Mouse (Mus musculus) adrenal gland (tissue): ENCODE results near the gene Tmem263.

ENCODE experiments used
- intact Hi-C: fragments of 180-260 bp; cut with DNase I; formaldehyde crosslinking; loops from one replicate; pipeline ENCODE4 v1.15.1; 2025
- long read RNA-seq, 2 experiments: library from polyadenylated mRNA; unstranded; transcript quantifications; one replicate each; pipeline ENCODE4 v2.0.0; 2020; ENCODE audit warnings: borderline replicate concordance in 1 of 2; ENCODE audit not compliant: insufficient replicate concordance in 1 of 2

Tmem263 gene
- long read RNA-seq, experiment 1, transcript Tmem263-201 (3 exons, 3,616 nt) = major isoform, 5 of 44 reads
- long read RNA-seq, experiment 1, partial matches to known transcripts = 0 of 44 reads
- long read RNA-seq, experiment 1, other reads (novel, unspliced or antisense) = 39 of 44 reads
- long read RNA-seq, experiment 2, transcript Tmem263-201 (3 exons, 3,616 nt) = major isoform, 8 of 23 reads
- long read RNA-seq, experiment 2, partial matches to known transcripts = 0 of 23 reads
- long read RNA-seq, experiment 2, other reads (novel, unspliced or antisense) = 15 of 23 reads

DNA sequence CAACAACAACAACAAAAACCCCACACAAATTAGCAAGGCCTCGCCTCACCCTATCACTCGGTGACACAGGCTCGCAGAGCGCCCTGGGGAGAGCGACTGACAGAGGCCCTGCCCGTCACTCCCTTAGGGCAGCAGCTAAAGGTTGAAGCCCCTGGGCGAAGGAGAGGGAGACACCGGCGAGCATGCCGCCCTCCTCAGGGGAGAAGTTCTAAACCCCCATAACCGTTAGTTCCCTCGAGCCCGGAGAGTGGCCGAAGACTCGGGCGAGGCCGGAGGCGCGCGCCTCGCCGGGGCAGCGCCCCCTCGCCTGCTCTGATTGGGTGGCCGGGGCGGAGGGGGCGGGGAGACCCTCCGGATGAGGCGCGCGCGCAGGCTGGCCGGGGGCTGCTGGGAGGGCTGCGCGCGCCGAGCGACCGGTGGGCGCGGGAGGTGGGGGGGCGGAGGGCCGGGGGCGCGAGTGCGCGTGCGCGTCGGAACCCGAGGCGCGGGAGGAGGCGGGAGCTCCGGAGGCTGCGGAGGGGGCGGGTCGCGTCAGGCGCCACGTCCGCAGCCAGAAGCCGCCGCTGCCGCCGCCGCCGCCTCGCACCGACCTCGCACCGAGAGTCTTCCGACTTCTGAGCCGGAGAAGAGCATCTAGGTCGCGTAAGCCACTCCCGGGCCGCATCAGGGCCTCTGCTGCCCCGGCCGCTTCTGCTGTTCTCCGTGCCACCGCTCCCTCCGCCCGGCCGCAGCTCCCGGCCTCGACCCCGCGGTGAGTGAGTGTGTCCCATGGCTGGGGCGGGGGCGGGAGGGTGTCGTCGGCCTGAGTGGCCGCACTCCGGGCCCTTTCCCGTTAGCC lies at the start of gene Tmem263, which contains the start of gene Fhl4:
Gene Tmem263 (plus strand): TSS at position 381 of the 838 bp plus-strand sequence.
Gene Fhl4 (minus strand): TSS at position 249 of the 838 bp plus-strand sequence.
- intact Hi-C loops = no loop called here

DNA sequence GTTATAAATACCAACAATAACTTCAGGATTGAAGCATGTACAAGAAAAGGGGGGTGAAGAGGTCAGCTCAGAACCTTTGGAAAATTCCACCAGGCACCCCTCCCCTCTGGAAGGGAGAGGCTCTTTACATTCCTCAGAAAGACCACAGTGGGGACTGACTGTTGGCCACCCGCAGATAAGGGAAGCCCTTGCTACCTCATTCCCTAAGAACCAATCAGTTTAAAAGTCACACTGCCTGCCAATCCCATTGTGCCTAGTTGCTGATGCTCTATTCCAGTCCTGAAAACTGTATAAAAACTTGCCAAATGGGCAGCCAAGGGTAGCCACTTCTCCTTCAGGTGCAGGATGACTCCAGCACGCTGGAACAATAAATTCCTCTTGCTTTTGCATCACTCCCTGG lies 47.6 kb upstream of the Tmem263 start:
- intact Hi-C loops = no loop called here

- intact Hi-C loops = no loop called here
Measured at GRCm38 (mm10) chr10:85071605-85072152, 30.7 kb upstream of the Tmem263 start.

DNA sequence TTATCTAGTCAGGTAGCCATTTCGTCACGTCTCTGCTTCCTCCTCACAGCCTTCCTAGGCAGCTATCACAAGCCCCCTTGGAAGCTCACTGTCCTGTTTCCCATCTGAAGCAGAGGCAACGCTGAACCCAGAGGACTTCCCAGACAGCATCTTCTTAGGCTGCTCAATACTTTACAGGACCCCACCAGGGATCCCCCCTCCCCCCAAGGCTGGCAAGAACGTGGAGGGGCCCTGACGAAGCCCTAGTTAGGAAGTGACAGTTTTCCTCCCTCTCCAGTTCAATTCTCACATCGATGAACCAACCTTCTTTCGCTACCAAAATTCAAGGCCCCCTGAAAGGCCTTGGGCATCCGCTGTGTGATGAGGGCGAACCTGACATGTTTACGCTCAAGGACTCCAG lies 586 bp upstream of the Tmem263 start:
- intact Hi-C loops = no loop called here

GRCm38 (mm10) chr10:85103085-85103885 lies 858 bp downstream of the Tmem263 start:
- intact Hi-C loops = no loop called here

DNA sequence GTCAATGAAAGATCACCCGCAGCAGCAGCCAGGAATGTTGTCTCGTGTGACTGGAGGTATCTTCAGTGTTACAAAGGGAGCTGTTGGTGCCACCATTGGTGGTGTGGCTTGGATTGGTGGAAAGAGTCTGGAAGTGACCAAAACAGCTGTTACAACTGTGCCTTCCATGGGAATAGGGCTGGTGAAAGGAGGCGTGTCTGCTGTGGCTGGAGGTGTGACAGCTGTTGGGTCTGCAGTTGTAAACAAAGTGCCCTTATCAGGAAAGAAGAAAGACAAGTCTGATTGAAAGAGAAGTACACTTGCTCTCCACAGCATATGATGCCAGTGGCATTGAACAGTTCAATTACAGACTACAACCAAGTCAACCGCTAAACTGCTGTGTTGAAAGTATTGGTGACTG lies 12.0 kb downstream of the Tmem263 start:
- intact Hi-C loops = no loop called here

GRCm38 (mm10) chr10:85125184-85125583 lies 22.8 kb downstream of the Tmem263 start:
- intact Hi-C loops = no loop called here

DNA sequence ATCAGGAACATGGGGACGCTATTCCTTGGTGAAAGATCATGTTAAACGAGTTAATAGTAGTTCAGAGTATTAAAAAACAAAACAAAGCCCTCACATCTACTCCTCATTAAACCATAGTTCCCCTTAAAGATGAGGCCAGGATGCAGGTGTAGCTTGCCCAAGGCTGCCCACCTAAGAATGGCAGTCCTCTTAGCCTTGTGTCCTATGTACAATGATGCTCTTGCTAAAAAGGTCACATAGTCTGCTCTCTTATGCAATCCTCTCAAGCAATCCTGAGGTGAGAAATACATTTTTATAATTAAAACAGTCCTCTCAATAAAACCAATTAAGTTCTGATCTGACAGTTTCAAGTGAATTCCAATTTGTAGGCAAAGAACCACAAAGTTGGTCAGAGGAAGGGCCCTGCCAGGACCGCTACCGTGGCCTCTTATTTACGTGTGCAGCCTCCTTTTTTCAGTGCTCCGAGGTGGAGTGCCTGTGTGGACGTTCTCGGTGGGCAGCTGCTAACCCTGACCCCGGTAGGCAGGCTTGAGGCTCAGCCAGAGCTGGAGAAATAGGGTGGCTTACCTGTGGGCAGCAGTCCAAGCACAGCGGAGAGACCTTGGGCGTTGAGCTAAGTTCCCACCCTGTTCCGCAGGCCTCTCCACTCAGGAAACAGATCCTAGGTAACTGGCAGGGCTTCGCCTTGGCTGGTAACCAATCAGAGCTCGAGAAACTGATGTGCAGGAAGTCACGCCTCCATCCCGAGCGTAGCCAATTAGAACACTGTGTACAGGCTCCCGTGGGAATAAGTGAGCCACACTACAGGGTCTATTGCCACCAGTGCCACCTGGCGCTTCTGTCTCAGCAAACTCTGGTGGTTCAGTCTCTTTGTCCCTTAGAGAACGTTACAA lies 25.2 kb downstream of the Tmem263 start, which contains the start of gene Mterf2:
Gene Mterf2 (minus strand): TSS at position 633 of the 893 bp plus-strand sequence.
- intact Hi-C loops = no loop called here

GRCm38 (mm10) chr10:85128453-85128852 lies 26.0 kb downstream of the Tmem263 start:
- intact Hi-C loops = no loop called here

DNA sequence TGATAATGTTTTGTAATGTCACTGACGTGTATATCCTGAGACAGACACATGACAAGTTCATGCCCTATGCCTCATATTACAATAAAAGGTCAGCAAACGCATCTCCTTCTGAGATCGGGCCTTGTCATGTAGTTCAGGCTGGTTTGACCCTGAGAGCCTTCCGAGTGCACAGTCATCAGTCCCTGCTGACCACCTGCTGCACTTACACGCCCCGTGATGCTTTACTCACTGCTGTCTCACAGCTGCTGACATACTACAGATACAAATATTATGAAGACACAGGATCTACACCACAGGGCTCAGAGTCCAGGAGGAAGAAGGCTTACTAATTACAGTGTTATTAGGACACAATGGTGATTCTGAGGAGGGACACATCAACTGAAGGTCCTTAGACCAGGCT lies 34.1 kb downstream of the Tmem263 start:
- intact Hi-C loops = no loop called here

DNA sequence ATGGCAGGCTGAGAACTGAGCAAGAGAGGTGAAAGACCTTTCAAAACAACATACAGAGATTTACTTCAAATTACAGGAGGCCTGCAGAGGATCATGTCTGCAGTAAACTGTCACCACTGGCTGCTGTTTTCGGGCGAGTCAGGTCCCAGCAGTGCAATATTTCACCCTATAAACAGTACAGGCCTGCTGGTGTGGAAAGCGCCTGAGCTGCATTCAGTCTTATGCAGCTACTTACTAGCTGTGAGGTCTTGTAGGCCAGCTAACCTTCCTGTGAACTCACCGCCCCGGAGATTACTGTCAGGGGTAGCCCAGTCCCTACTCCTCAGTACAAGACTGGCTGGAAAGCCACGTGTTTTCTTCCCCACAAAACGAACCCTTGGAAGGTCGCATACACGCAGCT lies 39.0 kb downstream of the Tmem263 start:
- intact Hi-C loops = no loop called here

DNA sequence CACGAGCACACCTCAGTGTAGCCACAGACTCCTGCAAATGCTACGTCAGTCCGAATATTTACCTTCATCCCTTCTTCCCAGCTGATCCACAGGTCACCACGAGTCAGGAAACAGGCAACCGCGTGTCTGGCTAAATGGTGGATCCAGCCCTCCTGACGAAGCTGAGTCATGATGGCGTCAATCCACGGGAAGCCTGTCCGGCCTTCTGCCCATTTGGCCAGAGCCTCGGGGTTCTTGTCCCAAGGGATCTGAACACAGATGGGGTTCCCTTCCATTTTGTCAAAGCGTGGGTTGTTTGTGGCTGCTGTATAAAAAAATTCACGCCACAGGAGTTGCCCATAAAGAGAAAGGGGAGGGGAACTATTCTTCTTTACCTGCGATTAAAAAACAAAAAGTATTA lies 43.9 kb downstream of the Tmem263 start:
- intact Hi-C loops = no loop called here

GRCm38 (mm10) chr10:85149226-85149625 lies 46.8 kb downstream of the Tmem263 start:
- intact Hi-C loops = no loop called here

DNA sequence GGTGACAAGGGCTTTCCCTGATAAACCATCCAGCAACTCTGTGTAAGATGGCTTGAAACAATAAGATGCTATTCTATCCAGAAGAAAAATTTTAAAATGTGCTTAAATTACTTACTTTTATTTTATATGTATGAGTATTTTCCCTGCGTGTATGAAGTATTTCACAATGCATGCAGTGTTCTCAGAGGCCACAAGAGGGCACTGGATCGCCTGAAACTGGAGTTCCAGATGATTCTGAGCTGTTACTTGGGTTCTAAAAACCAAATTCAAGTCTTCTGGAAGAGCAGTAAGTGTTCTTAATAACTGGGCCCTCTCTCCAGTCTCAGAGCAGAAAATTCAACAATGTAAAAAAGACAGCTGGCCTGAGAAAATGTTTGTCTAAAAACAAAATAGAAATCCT lies 51.8 kb downstream of the Tmem263 start:
- intact Hi-C loops = no loop called here

DNA sequence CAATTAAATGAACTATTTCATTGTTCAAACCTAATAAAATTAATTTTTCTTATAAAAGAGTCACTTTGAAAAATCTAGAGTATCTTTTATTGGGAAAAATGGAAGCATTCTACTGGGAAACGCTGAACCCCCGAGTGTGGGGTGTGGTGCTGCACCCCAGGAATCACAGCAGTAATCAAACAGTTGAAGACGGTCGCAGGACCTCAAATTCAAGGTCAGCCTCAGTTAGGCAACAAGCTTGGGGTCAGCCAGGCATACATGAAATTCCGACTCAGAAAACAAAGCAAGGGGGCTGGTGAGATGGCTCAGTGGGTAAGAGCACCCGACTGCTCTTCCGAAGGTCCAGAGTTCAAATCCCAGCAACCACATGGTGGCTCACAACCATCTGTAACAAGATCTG lies 55.0 kb downstream of the Tmem263 start:
- intact Hi-C loops = no loop called here

GRCm38 (mm10) chr10:85159989-85160619 lies 57.7 kb downstream of the Tmem263 start:
- intact Hi-C loops = no loop called here

DNA sequence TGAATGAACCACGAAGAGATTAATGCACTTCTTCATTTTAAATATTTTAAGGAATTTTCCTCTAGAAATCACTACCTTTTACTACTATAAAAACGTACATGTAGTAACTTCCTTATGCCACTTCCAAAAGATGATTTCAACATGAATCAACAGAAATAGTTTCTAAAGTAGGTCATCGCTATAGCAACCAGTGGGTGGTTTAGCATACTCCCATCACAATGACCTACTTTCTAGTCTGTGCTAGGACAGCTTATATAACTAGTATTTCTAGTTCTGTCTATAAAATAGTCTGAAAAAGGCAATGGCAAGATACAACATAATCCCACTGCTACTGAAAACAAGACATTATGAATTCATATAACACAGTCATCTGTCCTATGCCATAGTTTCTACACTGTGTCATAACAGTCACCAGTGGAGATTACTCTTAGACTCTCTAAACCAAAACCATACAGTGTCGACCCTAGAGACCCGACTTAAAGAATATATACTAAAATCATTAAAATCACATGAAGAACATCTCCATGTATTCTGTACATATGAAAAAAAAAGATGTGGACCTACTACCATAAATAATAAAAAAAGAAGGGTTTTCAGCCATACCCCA lies 59.4 kb downstream of the Tmem263 start:
- intact Hi-C loops = no loop called here

GRCm38 (mm10) chr10:85164791-85165190 lies 62.4 kb downstream of the Tmem263 start:
- intact Hi-C loops = no loop called here

DNA sequence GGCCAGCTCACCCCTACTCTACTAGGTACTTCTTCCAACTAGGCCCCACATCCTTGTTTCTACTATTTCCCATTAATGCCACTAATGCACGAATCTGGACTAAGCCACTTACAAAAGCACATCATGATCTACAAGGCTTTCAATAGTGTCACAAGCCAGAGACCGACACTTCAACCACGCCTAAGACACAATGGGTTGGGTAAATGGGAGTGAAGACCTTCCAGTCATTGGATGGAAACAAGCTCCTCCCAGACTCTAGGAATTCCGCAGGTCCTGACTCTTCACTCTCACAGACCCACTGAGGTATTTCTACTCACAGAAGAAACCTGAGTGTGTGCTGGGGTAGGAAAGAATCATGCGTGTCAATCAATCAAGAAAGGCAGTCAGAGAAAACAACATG lies 62.9 kb downstream of the Tmem263 start:
- intact Hi-C loops = no loop called here
